Mouse (Mus musculus) brain, embryonic 14.5 days (tissue): ENCODE data around the gene Mapk3.

Experiments
- CTCF ChIP-seq: fragments of 200-500 bp; IDR thresholded peaks from 2 replicates; pipeline ENCODE4 v1.5.1; 2012; ENCODE audit warnings: inconsistent platforms, mild to moderate bottlenecking, moderate library complexity, borderline replicate concordance; ENCODE audit not compliant: insufficient read depth, insufficient read length; ENCODE audit errors: extremely low read depth
- POLR2A ChIP-seq: fragments of 200-500 bp; IDR thresholded peaks from 2 replicates; pipeline ENCODE4 v1.6.1; 2012; ENCODE audit warnings: mild to moderate bottlenecking, inconsistent platforms, borderline replicate concordance; ENCODE audit not compliant: poor library complexity, insufficient read depth, insufficient read length, severe bottlenecking; ENCODE audit errors: extremely low read depth

DNA sequence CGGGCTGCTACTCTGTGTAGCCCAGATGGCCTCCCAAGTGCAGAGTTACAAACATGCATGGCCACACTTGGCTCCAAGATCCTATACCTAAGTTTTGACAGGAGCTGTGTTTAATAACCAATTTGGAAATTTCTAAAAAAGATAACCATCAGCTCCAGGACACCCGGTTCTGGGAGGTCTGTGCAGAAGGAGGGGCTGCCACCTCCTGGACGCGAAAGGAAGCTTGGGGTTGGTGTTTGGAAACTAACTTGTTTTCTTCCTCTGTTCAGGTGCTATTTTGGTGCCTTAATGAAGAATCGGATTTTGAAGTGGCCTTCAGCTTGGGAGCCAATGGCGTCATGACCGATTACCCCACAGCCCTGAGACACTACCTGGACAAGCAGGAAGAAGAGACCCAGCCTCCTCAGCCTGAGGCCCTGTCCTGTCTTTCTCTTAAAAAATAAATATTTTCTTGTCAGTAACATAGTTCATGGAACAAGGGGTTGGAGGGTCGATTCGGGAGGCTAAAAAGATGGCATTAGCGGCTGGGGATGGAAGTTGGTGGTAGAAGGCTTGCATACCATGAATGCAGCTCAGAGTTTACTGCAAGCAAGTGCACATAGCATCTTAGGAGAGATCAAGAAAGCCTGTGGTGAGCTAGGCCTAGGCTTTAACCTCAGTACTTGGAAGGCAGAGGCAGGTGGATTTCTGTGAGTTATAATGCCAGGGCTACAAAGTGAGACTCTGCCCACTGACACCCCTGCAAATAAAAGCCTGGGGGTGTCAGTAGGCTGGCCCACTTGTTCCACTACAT, 16.0 kb downstream of the Mapk3 start:
- no peak; the same call in 1 of the 2 replicates for TF ChIP-seq CTCF
- no peak for TF ChIP-seq POLR2A
